Mouse (Mus musculus) megakaryocyte, embryonic 14.5 days (primary cell): ENCODE data around the gene H2al2b. TPM values are rescaled to one million over a fixed set of nuclear protein-coding genes. Genes with fewer than 3 reads are reported as not detected.
"Not testable (repeated sequence)": the region's sequence is repeated elsewhere in the genome, so short reads cannot be mapped to it uniquely, and the experiment has no call there.

Experiments
- H3K27me3 ChIP-seq: replicated peaks from 2 replicates; pipeline ENCODE3; 2012; ENCODE audit warnings: inconsistent platforms
- H3K36me3 ChIP-seq: replicated peaks from 2 replicates; pipeline ENCODE3; 2012; ENCODE audit warnings: low read length, inconsistent platforms, mixed read lengths
- H3K4me1 ChIP-seq: 2 replicates; pipeline ENCODE4 v1.6.1; 2012; ENCODE audit warnings: inconsistent platforms
- H3K4me3 ChIP-seq: replicated peaks from 2 replicates; pipeline ENCODE3; 2012; ENCODE audit warnings: moderate library complexity, mild to moderate bottlenecking, inconsistent platforms
- H3K9me3 ChIP-seq: 2 replicates; pipeline ENCODE4 v1.6.1; 2012; ENCODE audit warnings: inconsistent platforms
- polyA plus RNA-seq: library from polyadenylated mRNA; stranded (reverse); fragments of >175 nt; gene quantifications from 2 replicates; pipeline ENCODE4 v1.2.3, GENCODE M21; 2012; ENCODE audit warnings: low replicate concordance; ENCODE audit not compliant: insufficient read depth

H2al2b gene
- not detected in 2 replicates for polyA plus RNA-seq

GRCm38 (mm10) chrY:2720574-2720973, at the start of gene H2al2b:
H2al2b (minus strand) TSS chrY:2720674.
- not testable (repeated sequence) for H3K9me3 ChIP-seq, H3K36me3 ChIP-seq, H3K27me3 ChIP-seq, H3K4me1 ChIP-seq, H3K4me3 ChIP-seq

Other genes starting within 250 kb of the H2al2b start
- gene H2al2c, start 121.6 kb downstream of the H2al2b start, polyA plus RNA-seq: not detected in 2 replicates
- gene Sry, start 57.0 kb downstream of the H2al2b start, polyA plus RNA-seq: not detected in 2 replicates
- gene Gm4064, start 75.5 kb upstream of the H2al2b start, polyA plus RNA-seq: not detected in 2 replicates
- not detected in 2 replicates for gene Rbmy, start 110.0 kb upstream of the H2al2b start, polyA plus RNA-seq
- not detected in 2 replicates for gene Gm10256, start 110.0 kb upstream of the H2al2b start, polyA plus RNA-seq
- not detected in 2 replicates for gene Gm10352, start 180.3 kb upstream of the H2al2b start, polyA plus RNA-seq
- gene Gm29289, start 211.9 kb upstream of the H2al2b start, polyA plus RNA-seq: not detected in 2 replicates